Mouse (Mus musculus): ENCODE data around the gene Cebpa.

- TF ChIP-seq USF1 (IDR thresholded peaks at IDR 0.05; ENCODE audit: low read depth): no peak
- no peak for TF ChIP-seq POLR2A (IDR thresholded peaks at IDR 0.05; ENCODE audit: insufficient read length, low read depth)
- TF ChIP-seq MYOG (IDR thresholded peaks at IDR 0.05; ENCODE audit: control insufficient read depth in 1 of 3, insufficient read depth in 1 of 3, insufficient read length in 2 of 3, low read depth in 2 of 3): no peak
- no peak for TF ChIP-seq MYOD1 (IDR thresholded peaks at IDR 0.05; ENCODE audit: control insufficient read depth in 1 of 3, insufficient read length in 2 of 3, low read depth in 2 of 3)
- TF ChIP-seq MAX (IDR thresholded peaks at IDR 0.05; ENCODE audit: low read depth): no peak
- no peak for TF ChIP-seq CEBPB (IDR thresholded peaks at IDR 0.05; ENCODE audit: insufficient read depth, poor library complexity, severe bottlenecking)
- no peak for TF ChIP-seq POLR2AphosphoS2 (IDR thresholded peaks at IDR 0.05; ENCODE audit: insufficient read length, low read depth)
- TF ChIP-seq TCF3 (IDR thresholded peaks at IDR 0.05; ENCODE audit: insufficient read length, low read depth): no peak
- TF ChIP-seq SRF (IDR thresholded peaks at IDR 0.05; ENCODE audit: control insufficient read depth, insufficient read length, low read depth): no peak
- TF ChIP-seq E2F4 (IDR thresholded peaks at IDR 0.05; ENCODE audit: insufficient read depth): no peak
- no peak for TF ChIP-seq TCF12 (IDR thresholded peaks at IDR 0.05; ENCODE audit: insufficient read depth, poor library complexity, severe bottlenecking)
- no peak for TF ChIP-seq REST (IDR thresholded peaks at IDR 0.05; ENCODE audit: insufficient read depth, insufficient read length)
These were observed 1.4 kb upstream of the Cebpa start for GRCm38 (mm10) chr7:35117761-35118098.
